Mouse (Mus musculus) kidney, postnatal 14 days (tissue): ENCODE measurements around the gene Fbxw11.
"Not testable (repeated sequence)": the region's sequence is repeated elsewhere in the genome, so short reads cannot be mapped to it uniquely, and the experiment has no call there.

Experiments
- DNase-seq: peaks from one replicate; pipeline ENCODE4 v3.0.0; 2022; ENCODE audit warnings: mixed read lengths

Gene Fbxw11

DNA sequence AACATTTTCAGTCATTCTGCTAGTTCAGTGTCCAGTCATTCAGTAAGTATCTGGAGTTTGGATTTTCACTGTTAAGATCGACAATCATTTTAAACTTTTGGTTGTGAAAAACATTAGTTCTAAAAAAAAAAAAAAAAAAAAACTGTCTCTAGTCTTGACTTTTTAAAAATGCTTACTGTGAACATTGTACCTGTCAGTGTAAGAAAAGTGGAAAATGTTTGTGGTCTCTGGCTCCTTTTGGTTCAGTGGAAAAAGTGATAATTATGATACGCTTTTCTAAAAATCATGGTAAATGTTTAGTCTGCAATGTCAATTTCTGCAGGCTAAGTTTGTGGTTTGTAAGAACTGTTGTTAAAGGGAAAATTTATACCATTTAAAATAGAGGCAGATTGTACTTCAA lies 72.4 kb downstream of the Fbxw11 start:
- DNase-seq = no peak

DNA sequence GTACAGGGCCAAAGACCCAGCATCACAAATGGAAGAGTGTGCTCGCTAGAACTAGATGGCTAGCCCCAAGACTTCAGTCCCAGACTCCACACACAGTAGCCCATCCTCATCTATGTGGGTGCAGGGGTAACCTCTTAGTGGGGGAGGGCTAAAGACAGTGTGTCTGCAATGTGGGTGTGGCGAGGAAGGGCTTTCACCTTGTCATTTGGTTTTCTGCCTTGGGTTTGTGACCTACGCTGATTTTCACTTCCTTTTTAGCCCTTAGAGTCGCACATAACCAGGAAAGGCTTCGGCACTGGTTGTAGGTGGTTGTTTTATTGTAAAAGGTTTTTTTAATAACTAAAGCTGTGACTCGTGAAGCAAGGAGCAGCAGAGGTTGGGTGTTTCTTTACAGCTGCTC lies 73.0 kb downstream of the Fbxw11 start:
- DNase-seq = no peak

DNA sequence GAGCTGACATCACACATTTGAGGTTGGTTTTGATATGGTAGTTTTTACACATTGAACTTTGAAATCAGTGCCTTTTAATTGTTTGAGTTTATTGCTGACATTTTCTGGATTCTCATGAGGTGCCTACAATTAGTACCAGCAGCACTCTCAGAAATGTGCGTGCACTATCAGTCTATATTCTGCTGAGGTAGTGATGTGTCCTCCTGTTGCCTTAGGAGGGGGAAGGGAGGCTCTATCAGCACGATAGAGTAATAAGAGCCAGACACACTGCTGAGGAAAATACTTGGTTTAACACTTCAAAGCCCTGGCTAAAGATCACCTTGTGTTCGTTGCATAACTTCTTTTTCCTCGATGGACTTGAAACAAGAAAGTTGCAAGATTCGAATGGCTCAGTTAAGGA lies 73.4 kb downstream of the Fbxw11 start:
- no peak for DNase-seq

DNA sequence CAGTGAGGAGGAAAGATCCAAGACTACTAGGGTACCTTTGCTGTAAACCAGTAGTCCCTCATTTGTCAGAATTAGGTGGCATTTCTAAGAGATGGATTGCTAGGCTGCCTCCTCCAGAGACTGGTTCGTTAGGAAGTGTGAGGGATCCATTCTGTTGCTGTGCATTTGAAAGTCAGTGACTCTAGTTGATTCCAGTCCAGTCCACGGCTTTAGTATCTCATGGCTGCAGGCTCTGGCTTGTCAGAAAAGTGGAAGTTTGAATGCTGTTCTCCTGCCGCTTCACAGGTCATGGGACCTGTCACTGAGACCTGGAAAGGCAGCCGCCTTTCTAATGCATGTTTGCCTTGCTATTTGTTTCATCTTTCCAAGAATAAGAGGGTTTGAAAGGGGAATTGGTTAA lies 74.4 kb downstream of the Fbxw11 start:
- no peak for DNase-seq

DNA sequence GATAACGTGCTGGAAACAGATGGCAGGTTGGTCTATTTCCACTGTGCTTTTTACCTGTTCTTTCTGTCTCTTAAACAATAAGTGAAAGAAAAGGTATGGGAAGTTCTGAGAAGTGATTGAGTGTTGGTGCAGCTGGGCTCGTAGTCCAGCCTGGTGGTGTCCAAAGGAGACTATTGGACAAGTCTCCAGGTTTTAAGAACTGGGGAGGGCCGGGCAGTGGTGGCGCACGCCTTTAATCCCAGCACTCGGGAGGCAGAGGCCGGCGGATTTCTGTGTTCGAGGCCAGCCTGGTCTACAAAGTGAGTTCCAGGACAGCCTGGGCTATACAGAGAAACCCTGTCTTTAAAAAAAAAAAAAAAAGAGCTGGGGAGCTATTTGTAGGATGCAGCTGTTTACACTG lies 75.2 kb downstream of the Fbxw11 start:
- not testable (repeated sequence) for DNase-seq

DNA sequence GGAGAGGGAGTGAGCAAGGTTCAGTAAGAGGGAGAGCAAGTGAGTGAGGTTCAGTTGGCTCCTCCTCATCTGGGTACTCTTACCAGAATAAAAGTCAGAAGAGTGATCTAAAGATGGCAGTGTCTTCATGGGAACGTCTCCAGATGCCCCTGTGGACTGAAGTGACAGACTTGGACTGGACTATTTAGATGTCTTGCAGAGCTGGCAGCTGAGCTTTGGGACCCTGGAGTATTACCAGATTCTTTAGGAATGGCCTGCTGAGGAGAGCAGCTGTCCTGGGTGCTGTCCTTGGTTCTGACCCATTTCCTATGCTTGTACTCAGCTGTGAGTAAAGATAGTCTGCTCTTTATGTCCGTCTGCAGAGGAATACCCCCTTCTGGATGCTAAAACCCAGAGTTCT lies 75.8 kb downstream of the Fbxw11 start:
- peak; percentile 54 for DNase-seq

DNA sequence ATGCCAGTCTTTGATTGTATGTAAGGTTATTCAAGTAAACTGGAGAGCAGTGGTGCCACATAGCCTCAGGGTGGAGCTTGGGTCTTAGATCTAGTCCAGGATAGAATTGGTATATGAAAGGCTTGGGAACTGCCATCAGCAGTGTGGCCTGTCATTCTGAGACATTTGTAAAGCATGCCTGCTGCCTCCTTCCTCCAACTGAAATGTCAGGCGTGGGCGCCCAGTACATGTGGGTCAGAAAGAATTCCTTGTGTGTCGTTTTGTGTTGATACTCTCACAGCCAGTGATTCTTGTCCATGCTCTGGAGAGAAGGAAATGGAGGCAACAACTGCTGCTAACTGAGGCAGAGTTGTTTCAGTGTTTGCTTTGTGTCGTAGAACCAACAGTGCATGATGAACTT lies 76.5 kb downstream of the Fbxw11 start:
- no peak for DNase-seq

DNA sequence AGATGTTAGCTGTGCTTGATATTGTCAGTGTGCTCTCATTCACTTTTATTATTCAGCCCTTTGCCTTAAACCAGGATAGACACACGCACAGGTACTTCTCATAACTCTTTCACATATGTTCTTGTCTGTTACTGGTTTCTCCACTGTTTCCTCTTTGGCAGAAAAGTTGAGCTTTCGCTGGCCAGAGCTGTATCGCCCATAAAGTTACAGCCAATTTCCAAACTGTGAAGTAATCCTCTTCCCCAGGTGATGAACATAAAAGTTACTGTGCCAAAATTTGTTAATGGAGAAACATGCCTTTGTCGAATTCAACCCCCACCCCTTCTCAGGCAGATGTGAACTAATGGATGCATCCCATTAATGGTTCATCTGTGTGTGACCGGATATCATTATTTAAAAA lies 80.1 kb downstream of the Fbxw11 start:
- no peak for DNase-seq

DNA sequence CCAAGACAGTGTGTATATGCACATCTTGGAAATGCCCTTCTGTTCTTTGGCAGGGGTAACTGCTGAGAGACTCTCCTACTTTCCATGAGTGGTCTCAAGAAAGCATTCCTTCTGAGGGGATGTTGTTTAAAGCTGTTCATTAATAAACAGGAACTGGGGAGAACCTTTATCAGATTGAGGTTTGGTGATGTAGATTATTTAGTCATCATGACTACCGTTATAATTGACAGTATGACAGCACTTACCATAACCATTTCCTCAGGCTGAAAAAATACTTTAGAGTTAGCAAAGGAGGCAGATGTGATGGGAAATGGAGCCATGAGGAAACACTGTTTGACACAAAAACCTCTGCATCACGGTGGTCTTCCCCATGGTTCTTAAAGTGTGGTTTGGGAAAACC lies 80.8 kb downstream of the Fbxw11 start:
- DNase-seq = no peak

DNA sequence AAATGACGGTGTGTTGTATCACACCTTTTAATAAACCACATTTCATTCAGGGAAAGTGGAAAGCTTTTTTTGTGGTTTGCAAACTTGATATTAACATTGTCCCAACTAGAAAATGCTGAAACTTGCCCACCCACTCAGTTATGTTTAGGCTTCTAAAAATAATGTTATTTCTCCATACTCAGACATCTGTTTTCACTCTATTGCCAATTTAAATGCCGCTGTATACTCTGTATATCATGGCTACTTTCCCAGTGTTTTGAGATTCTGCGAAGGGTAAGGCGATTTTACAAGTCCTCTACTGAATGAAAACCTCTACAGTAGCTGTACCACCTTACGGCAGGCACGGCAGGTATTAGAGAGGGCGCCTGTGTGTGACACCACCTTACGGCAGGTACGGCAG lies 82.6 kb downstream of the Fbxw11 start:
- no peak for DNase-seq

DNA sequence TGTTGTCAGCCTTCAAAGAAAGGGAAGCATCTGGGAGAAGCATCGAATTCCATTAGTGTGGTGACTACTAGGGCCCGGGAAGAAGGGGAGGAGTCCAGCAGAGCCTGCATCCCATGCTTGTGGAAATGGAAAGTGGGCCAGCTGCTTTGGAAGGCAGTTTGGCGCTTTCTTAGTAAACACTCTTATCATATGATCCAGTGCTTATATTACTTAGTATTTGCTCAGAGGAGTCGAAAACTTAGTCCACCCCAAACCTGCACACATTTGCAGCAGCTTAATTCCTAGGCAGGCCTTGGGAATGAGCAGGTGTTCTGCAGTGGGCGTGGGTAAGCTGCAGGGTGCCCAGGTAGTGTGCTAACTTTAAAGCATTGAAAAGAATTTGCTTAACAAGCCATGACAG lies 89.9 kb downstream of the Fbxw11 start:
- DNase-seq = no peak

DNA sequence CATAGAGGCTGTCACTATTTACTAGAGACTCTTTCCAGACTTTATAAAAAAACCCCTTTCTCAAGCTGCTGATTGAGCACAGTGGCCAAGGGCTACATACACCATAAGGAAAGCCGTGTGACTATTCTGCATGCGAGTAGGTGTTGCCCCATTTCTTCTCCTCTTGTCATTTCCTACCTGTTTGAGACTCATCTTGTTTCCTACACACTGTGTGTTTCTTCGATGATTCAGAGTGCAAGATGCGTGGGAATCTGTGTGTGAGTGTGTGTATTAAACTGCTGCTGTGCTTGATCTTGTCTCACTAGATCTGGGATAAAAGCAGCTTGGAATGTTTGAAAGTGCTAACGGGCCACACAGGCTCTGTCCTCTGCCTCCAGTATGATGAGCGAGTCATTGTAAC lies 90.7 kb downstream of the Fbxw11 start:
- DNase-seq = no peak

DNA sequence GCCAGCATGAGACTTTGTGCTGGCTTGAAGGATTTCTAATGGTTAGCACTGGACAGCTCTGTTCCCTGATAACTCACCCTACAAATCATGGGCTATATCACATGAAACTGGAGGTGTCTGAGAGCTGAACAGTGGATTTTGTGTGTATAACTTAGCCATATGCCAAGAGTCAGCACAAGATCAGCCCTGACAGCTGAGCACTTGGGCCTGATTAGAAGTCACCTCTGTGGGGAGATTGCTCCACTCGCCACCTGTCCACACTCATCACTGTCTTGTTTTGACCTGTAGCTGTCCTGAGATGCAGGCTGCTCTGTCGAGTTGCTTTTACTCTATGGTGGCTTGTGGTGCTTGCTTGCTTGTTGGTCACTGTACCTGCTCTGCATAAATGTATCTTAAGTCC lies 93.8 kb downstream of the Fbxw11 start:
- no peak for DNase-seq

DNA sequence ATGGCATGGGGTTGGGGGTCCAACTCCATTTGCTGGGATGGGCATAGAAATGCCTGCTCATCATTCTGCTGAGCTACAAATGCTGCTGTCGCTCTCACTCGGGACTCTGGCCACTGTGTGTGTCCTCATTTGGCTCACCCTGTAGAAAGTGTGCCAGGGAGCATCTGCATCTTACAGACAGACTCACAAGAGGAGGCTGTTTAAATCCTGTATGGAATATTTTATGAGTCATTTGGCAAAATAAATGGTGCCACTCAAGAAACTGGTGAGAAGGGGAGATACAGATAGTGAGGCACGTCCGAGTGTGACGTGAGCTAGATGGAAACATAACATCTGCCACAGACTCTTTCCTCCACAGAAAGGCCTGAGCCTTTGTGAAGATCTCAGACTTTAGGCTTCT lies 95.2 kb downstream of the Fbxw11 start:
- no peak for DNase-seq

DNA sequence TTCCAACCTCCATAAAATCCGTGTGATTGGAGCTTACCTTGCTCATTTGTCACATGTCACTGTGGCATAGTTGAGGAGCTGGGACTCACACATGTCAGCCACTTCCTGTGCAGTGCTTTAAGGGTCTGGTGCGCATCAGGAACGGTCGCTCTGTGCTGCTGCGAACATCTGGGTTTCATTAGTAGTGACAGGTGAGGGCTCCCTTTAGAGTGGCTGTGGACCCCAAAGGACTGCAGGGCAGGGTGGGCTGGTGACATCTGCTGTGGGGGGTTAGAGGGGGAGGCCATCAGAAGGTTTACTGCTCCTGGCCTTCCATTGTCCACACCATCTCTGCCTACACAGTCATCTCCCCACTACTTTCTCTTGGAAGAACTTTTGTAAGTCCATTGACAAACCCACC lies 101.4 kb downstream of the Fbxw11 start:
- DNase-seq = no peak

DNA sequence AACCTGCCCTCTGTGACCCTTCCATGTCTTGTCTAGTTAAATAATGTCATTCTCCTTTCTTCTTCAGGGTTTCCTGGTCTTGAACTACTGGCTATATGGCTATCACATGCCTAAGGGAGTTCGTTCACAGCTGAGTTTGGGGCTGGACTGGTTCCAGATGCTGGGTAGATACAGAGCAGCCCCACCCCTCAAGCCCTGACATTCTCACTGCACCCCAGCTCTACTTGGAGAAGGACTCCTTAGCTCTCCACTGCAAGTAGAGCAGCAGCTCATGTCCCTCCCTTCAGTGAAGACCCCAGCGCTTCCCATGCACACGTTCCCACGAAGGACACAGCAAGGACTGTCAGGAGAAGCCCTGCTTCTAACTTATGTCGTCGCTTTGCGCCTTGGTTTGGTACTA lies 101.9 kb downstream of the Fbxw11 start:
- DNase-seq = no peak

DNA sequence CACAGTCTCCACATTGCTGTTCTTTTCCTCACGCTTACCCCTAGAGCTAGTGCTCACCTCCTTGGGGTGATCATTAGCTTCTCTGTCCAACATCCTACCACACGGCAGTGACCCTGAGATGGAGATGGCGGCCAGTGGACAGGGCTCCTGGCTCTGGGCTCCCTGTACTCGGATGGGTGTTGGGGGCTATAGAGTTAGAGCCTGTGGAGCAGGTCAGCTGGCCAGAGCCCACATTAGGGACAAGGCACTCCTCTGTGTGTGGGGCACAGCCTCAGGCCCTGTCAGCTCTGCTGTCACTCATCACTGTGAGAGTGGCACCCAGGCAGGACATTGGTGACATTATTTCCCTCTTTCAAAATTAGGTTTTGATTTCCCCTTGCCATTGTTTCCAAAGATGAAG lies 102.9 kb downstream of the Fbxw11 start:
- no peak for DNase-seq

DNA sequence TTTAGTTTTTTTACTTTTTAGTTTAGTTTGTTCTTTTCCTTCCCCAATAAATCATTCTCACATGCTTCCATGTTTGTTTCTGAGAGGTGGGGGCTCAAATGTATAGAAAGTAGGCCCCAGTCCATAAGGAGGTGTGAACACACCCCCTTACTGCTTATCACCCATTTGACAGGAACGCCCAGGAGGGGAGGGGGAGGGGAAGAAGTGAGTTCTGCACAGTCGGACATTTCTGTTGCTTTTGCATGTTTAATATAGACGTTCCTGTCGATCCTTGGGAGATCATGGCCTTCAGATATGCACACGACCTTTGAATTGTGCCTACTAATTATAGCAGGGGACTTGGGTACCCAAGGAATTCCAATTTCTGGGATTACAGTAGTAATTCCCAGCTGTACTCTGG lies 103.5 kb downstream of the Fbxw11 start:
- no peak for DNase-seq

DNA sequence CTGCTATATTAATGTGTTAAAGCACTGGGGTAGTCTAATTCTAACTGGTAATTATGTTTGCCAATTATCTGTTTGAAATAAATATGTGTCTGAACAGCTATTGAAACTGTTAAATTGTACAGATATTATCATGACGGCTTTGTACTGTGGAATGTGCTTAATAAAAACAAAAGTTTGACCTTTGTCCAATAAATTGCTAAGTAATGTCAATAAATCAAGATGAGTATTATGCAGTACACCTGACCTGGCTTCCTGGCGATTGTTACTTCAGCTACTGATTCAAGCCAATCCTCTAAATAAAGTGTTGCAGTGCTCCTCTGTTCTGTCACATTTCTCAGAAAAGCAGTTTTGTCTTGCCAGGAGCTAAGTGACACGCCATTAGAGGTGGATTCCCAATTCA lies 104.0 kb downstream of the Fbxw11 start:
- no peak for DNase-seq

DNA sequence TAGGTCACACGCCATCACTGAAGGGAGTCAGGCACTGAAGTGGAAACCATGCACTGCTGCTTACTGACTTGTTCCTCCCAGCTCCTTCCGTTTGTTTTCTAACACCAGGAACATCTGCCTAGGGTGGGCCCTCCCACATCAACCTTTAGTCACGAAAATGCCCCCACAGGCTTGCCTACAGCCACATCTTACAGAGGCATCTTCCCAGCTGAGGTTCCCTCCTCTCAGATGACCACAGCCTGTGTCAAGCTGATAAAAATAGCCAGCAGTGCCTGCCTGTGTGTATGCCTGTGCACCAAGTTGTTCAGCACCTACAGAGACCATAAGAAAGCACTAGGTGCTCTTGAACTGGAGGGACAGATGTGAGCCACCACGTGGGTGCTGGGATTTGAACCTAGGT lies 106.3 kb downstream of the Fbxw11 start:
- DNase-seq = no peak

DNA sequence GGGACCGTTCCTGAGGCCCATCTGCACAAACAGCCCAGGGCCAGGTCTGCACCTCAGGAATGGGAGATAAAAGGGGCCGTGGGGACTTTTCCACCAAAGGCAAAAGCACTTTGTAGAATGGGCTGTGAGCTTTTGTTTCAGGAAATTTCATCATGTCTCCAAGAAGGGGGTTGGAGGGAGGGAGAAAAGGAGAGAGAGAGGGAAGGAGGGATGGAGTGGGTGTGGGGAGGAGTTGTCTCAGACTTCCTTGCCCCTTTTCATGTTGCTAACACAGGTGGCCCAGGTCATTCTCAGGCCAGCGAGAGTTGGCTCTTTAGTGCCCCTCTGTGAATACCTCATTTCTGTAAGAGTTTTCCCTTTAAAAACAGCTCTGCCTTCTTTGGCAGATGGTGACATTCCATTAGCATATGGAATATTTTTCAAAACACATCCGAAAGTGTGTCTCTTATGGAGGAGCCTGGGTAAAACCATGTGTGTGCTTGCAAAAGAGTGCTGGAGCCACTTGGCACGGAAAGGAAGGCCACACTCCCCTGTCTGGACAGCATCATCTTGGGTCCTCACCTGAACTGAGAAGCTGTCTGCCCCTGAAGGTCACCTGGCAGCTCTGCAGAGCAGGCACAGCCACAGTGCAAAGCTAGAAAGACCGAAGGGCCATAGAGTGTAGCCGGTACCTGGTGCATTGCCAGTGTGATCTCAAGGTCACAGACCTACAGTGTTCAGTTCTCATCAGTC lies 109.5 kb downstream of the Fbxw11 start:
- DNase-seq = no peak

DNA sequence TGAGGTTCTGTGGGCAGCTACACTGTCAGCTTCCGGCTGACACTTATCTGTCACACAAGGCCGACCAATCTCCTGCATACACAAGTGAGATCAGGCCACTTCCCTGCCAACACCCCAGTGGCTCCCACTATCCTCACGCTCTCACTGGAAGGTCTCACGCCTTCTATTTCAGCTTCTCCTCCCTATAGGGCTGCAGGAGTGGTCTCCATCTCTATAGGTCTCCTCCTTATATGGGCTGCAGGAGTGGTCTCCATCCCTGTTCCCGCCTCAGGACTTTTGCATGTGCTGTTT lies 110.0 kb downstream of the Fbxw11 start:
- no peak for DNase-seq

DNA sequence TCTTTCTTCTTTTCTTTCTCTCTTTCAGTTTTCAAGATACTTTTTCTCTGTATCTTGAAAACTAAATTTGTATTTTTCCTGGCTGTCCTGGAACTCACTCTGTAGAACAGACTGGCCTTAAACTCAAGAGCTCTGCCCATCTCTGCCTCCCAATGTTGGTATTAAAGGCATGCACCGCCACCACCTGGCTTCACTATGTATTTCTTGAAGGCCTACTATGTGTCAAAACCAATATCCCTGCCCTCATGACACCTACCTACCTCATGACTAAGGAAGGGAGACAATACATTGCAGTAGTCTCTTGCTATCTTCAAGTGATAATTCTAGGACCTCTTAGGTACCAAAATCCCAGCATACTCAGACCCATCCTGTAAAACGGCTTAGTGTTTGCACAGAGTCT lies 110.8 kb downstream of the Fbxw11 start:
- DNase-seq = no peak

DNA sequence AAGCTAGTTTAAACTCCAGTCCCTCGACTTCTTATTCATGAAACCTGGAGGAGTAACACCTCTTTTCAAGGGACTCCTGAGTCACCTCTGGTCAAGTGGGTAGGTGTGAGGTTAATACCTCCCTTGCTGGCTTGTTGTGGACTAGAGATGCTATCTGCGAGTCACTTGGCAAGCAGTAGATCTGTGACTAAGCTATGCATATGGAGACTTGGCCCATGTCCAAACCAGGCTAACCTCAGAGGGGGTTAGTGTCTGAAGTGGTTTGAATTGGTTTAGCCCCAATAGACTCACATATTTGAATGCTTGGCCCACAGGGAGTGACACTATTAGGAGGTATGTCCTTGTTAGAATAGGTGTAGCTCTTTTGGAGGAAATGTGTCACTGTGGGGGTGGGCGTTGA lies 120.2 kb downstream of the Fbxw11 start:
- no peak for DNase-seq

DNA sequence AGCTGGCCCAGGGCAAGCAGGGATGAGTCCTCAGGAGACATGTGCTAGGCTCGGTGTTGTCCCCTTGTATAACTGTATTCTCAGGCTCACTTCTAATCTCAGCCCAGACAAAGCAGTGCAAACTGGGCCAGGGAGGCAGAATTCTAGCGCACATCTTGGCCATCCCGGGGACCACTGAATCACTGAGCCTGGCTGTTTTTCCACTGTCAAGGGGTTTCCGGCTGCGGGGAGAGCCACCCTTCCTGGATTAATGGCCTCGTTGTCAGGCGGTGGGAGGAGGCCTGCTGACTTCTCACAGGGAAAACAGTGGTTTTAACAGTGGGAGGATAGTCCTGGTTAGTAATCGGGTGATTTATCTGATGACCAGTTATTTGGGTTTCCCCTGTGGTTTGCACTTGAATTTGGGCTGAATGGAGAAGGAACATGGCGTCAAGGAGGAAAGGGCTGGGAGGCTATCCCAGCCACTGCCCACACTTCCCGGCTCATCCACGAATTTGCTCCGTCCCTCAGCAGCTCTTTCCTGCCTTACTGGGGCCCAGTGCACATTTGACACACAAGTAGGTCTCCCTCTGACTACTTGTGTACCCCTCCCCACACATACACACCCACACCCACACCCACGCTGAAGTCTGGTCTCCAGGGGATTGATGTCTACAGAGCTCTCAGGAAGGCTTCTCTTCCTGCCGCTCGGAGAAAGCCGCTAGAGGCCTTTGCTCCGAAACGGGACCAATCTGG lies 125.1 kb downstream of the Fbxw11 start:
- DNase-seq = peak; percentile 61
